Comparison of ENCODE assay signal across 8 mouse cellular contexts in the genomic region with DNA sequence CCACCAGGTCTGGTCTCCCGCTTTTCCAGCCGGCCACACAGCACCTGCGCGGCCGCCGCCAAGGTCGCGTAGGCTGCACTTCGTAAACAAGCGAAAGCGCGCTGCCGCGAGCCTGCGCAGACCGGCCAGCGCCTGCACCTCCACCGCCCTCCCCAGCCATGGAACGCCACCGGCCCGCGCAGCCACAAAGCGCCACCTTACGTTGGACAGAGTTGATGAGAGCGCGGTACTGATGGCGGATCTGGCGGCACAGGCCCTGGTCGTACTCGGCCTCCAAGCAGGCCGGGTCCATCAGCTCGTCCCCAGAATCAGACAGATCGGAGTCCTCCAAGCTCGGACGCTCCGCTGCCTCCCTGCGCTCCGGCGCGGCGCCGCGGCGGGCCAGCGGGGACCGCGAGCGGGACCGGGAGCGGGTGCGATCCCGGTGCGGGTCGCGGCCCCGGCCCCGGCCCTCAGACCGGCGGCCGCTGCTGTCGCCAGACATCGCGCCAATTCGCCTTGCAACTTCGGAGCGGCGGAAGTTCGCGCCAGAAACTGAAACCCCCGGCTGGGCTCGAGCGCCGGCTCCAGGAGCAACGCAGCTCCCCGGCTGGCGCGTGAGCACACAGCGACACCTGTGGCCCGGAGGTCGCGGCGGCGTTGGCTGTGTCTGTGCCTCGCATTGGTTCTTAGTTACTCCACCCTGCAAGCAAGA. TPM values are rescaled to one million over a fixed set of nuclear protein-coding genes. Genes with fewer than 3 reads are reported as not detected.
DNase-seq lines count a peak whose midpoint lies in the region; ATAC-seq lines count a peak whose summit lies in the region.

No protein-coding gene starts in this region.

- H3K27ac ChIP-seq in hindbrain, embryonic 15.5 days (replicated peaks) = peak overlapping the region; percentile 98

- ATAC-seq in hindbrain, embryonic 15.5 days (ENCODE audit: low FRiP score, low read depth) = peak; percentile 95

- peaks cover 13% of the 10 kb centered on the region for H3K4me1 ChIP-seq in hindbrain, embryonic 15.5 days (replicated peaks)

- peak overlapping the region; percentile 70 for H3K4me2 ChIP-seq in hindbrain, embryonic 15.5 days

- peak overlapping the region; percentile 99 for H3K4me3 ChIP-seq in hindbrain, embryonic 15.5 days

- H3K9ac ChIP-seq in hindbrain, embryonic 15.5 days = peak overlapping the region; percentile 92

- peaks cover 12% of the 10 kb centered on the region; the same call in 1 of the 2 replicates for H3K36me3 ChIP-seq in hindbrain, embryonic 15.5 days

- WGBS in hindbrain, embryonic 15.5 days = under 1% methylated on average over 83 of the region's 84 CpGs

- H3K9me3 ChIP-seq in hindbrain, embryonic 15.5 days = no peaks in the 10 kb centered on the region

- DNase-seq in T-cell, adult 2 months (ENCODE audit: low spot score) = peak; percentile 93
- DNase-seq in cerebellum, postnatal 36 days = peak; percentile 93 to 94
- peak; percentile 90 to 93 for DNase-seq in frontal cortex, postnatal 36 days (ENCODE audit: low spot score in 2 of 2)
- DNase-seq in left cerebral cortex, adult 11 months (ENCODE audit: low spot score) = peak; percentile 78
- peak; percentile 96 for DNase-seq in lung, postnatal 4 days
- peak; percentile 86 for DNase-seq in retina, postnatal 7 days (ENCODE audit: low read depth, low spot score)
- peak; percentile 87 for DNase-seq in urinary bladder, adult 2 months (ENCODE audit: low spot score)

- no peaks in the 10 kb centered on the region for H3K27me3 ChIP-seq in hindbrain, embryonic 15.5 days

RNA-seq across cellular contexts. Expression of a gene that starts 26.0 kb away (rescaled TPM):
- polyA plus RNA-seq in hindbrain, embryonic 15.5 days (2015; fragmentation: Nextera tagmentation; extraction: Ambion mirVana) = 81.4 and 86.2 TPM in 2 replicates
- polyA plus RNA-seq in urinary bladder, adult 2 months (2012; rRNA removed) = 61.5 and 65.4 TPM in 2 replicates

RNA-seq across cellular contexts. Expression of a gene that starts 26.8 kb away (rescaled TPM):
- 110 and 114 TPM in 2 replicates for polyA plus RNA-seq in hindbrain, embryonic 15.5 days (2015; fragmentation: Nextera tagmentation; extraction: Ambion mirVana)
- 15.6 and 24.0 TPM in 2 replicates for polyA plus RNA-seq in urinary bladder, adult 2 months (2012; rRNA removed)

RNA-seq across cellular contexts. Expression of a gene that starts 30.3 kb away (rescaled TPM):
- polyA plus RNA-seq in hindbrain, embryonic 15.5 days (2015; fragmentation: Nextera tagmentation; extraction: Ambion mirVana) = 62.1 and 65.3 TPM in 2 replicates
- polyA plus RNA-seq in urinary bladder, adult 2 months (2012; rRNA removed) = 67.5 and 88.1 TPM in 2 replicates

Comparison
In these comparisons a context has a peak if more than half of its experiments do, and no peak if none do; other contexts are left out.
1. Peak in every context shown above with its lines: DNase-seq, ATAC-seq, H3K4me3 ChIP-seq and H3K27ac ChIP-seq.